Mouse (Mus musculus) heart, postnatal 10 days (tissue): Measurements from ENCODE around the gene Nutf2-ps1. TPM values are rescaled to one million over a fixed set of nuclear protein-coding genes. Genes with fewer than 3 reads are reported as not detected.

Experiments
- DNase-seq, 2 experiments: peaks; one replicate each; pipeline ENCODE4 v3.0.0; 2021
- intact Hi-C: fragments of 180-260 bp; cut with DNase I; formaldehyde crosslinking; loops from one replicate; pipeline ENCODE4 v1.15.1; 2025
- total RNA-seq, 2 experiments: library from RNA; stranded (reverse); gene quantifications; 2 replicates each; pipeline ENCODE4 v1.2.3; 2021

Nutf2-ps1 gene
- total RNA-seq, 2 experiments from 2014 or later, result 81.9 to 104 TPM

GRCm38 (mm10) chr19:53571501-53572428 is 17.1 kb downstream of the Nutf2-ps1 start:
- no peak for DNase-seq
- intact Hi-C loops, result no loop called here

- intact Hi-C loops, result no loop called here
- DNase-seq, result no peak
These were observed 17.8 kb downstream of the Nutf2-ps1 start for GRCm38 (mm10) chr19:53571056-53571455.

DNA sequence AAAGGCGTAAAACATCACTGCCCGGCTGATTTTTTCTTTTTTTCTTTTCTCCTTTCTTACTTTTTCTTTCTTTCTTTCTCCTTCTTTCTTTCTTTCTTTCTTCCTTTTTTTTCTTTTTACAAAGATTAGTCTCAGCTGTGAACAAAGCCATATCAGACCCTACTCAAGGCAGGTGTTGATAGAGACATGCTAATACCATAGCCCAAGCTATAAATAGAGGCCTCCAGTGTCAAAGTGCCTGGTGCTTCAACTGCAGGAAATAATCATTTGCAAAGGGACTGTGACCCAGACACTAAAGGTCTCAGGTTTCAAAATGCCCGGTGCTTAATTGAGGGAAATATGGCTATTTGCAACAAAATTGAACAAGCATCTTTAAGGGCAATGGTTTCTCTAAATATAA is 20.3 kb downstream of the Nutf2-ps1 start:
- no peak for DNase-seq
- intact Hi-C loops, result no loop called here

DNA sequence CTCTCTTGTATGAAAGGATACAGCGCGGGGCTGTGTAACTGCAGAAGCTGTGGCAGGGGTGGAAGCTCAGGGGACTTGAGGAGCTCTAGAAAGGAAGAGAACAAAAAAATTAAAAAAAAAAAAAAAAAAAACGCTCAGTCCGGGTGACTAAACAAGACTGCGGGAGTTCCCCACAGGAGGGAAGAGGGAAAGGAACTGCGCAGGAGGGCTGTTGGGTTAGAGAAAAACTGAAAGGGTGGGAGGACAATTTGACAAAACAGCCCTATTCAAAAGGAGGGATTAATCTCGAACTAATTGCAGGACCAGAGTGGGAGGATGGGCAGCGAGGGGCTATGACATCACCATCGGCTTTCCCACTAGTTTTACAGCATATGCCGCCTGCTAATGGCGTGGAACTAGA is 21.0 kb downstream of the Nutf2-ps1 start:
- intact Hi-C loops, result no loop called here
- DNase-seq, result no peak

- DNase-seq, result no peak
- intact Hi-C loops, result no loop called here
These were observed 23.1 kb downstream of the Nutf2-ps1 start for GRCm38 (mm10) chr19:53565565-53566277.

- DNase-seq, result no peak
- intact Hi-C loops, result no loop called here
These were observed 24.7 kb downstream of the Nutf2-ps1 start for GRCm38 (mm10) chr19:53564174-53564573.

GRCm38 (mm10) chr19:53560436-53560835 is 28.4 kb downstream of the Nutf2-ps1 start:
- intact Hi-C loops, result no loop called here

GRCm38 (mm10) chr19:53557267-53557936 is 31.5 kb downstream of the Nutf2-ps1 start:
- peak; percentile 48 to 63 for DNase-seq
- intact Hi-C loops, result no loop called here

More at GRCm38 (mm10) chr19:53560436-53560835, 28.4 kb downstream of the Nutf2-ps1 start:
- DNase-seq, result no peak

- intact Hi-C loops, result no loop called here
- peak in 1 of 2 experiments; percentile 44 for DNase-seq
These were observed 32.0 kb downstream of the Nutf2-ps1 start for GRCm38 (mm10) chr19:53556841-53557240.

DNA sequence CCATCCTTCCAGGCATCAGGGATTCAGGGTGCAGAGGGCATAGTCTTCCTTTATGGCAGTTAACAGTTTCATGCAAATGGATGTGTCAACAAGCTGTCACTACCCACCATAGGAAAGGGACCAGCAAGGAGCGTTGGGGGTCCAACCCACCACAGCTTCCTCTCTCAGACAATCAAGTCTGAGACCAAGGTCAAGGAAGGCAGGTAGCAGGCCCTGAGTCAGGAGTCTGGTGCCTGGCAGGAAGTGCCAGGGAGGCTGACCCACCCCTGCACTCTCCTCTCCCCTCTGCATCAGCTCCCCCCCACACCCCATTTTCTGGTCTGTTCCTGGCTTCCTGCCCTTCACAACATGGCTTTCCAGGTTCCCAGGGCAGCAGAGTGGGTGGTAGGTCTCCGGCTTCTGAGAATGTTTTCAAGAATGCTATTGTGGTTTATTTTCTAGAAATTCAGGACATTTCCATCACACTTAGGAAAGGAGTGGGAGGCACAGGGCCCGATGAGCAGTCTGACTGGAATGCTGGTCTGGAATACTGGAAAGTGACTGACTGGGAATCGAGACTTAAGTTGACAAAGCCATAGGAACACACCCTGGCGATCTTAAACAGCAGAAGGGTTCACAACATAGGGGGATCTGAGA is 33.8 kb downstream of the Nutf2-ps1 start:
- intact Hi-C loops, result no loop called here
- DNase-seq, result no peak

DNA sequence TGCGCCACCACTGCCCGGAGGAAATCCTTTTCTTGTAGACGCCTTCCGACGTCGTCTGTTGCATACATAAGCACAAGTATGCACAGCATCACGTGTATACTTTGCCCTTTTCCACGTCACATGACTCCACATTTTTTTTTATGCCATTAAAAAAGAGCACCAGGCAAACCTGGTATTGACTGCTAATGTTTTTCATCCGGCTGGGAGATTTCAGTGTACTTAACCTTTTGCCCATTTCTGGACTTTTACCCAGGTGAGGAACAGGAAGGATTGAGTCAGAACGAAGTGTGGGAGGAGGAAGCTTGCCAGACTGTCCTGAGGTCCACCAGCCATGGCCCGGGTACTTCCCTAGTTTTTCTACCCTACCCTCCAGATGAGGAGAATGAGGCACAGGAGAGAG is 34.5 kb downstream of the Nutf2-ps1 start:
- DNase-seq, result no peak
- intact Hi-C loops, result no loop called here

GRCm38 (mm10) chr19:53552795-53553194 is 36.1 kb downstream of the Nutf2-ps1 start:
- DNase-seq, result no peak
- intact Hi-C loops, result no loop called here

DNA sequence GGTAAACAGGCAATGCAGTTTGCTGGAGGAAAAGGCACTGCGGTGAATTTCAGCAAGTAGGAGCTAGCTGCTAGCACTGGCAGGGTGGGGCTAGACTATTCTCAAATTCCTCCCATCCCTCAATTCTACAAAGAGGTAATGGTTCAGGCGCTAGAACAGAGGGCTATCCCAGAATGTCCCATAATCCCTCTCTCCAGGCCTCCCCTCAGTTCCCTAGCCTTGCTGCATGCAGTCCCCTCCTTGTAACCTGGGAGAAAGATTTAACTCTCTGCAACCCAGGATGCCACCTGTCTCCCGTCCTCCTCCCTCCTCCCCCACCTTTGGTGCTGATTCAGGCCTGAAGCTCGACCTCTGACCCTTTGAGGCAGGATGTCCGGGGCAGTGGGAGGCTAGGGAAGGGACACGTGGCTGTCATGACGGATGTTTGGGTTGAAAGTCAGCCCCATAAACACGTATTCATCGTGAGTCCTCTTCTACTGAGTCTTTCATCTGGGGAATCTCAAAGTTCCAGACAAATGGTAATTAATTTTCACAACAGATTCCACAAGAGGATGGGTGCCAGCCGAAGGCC is 36.6 kb downstream of the Nutf2-ps1 start:
- intact Hi-C loops, result no loop called here
- DNase-seq, result no peak

DNA sequence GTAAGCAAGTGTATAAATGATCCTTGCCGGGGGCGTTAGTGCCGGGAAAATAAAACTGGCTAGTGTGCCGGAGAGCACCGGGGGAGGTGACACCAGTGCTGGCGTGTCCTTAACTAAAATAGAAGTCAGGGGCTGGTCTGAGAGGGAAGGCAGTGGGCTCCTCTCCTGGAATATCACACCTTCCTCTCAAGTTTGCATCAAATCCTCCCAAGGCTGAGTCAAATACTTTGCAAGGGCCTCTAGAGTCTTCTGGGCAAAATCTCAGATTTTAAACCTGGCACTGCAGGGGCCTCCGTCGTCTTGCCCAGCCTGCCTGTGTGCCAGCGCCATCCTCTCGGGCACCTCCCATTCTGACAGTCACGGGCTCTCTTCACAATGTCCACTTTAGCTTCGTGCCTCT is 37.9 kb downstream of the Nutf2-ps1 start:
- intact Hi-C loops, result no loop called here

GRCm38 (mm10) chr19:53547597-53547996 is 41.3 kb downstream of the Nutf2-ps1 start:
- intact Hi-C loops, result no loop called here
- no peak for DNase-seq

More for the DNA sequence above, 37.9 kb downstream of the Nutf2-ps1 start:
- no peak for DNase-seq

GRCm38 (mm10) chr19:53544923-53545561 is 43.8 kb downstream of the Nutf2-ps1 start:
- DNase-seq, result no peak
- intact Hi-C loops, result no loop called here

DNA sequence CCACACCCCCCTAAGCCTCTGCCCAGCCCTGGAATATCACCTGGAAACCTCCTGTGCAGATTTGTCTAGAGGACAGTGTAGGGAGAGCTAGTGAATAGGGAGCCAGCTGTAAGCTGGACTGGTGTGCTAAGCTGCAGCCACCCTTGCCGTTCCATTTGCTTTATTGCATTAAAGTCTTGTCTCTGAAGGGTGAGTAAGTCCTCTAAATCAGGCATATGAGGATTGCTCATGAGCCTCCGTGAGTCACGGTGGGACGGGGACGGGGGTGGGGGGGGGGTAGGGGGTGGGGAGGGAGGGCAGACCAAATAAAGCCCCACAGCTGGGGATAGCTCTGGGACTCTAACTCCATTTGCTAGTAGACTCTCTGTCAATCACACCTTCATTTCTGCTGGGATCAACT is 45.3 kb downstream of the Nutf2-ps1 start:
- intact Hi-C loops, result no loop called here
- no peak for DNase-seq

DNA sequence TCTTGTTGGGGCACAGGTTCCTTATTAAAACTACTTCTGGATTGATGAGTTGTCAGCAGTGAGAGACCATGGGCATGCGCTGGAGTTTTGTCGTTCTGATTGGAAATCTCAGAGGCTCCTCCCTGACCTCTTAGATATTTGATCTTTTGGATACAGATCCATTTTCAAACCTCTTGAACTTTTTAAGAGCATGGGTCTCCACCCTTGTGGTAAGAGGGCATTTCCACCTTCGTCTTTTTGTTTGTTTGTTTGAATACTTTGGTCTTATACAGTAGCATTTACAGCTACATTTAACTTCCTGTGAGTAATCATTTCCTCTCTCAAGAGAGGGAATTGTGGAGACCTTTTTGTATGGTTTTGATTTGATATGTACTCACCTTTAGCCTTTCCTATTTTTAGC is 49.6 kb downstream of the Nutf2-ps1 start:
- intact Hi-C loops, result no loop called here

GRCm38 (mm10) chr19:53538796-53539195 is 50.1 kb downstream of the Nutf2-ps1 start:
- DNase-seq, result no peak
- intact Hi-C loops, result no loop called here

More for the DNA sequence above, 49.6 kb downstream of the Nutf2-ps1 start:
- DNase-seq, result no peak
